Mouse (Mus musculus) bone marrow, adult 2 months (tissue): ENCODE measurements around the gene Ddx28. TPM values are rescaled to one million over a fixed set of nuclear protein-coding genes. Genes with fewer than 3 reads are reported as not detected.

ENCODE experiments used
- H3K27ac ChIP-seq: fragments of 200-500 bp; 2 replicates; pipeline ENCODE4 v1.5.1; 2012; ENCODE audit warnings: low read depth, mild to moderate bottlenecking, control low read depth, inconsistent platforms, low read length; ENCODE audit not compliant: control insufficient read depth, poor library complexity, insufficient read depth
- H3K4me1 ChIP-seq: fragments of 200-500 bp; 2 replicates; pipeline ENCODE4 v1.6.1; 2011; ENCODE audit warnings: low read length; ENCODE audit not compliant: control insufficient read depth, insufficient read depth
- H3K4me3 ChIP-seq: fragments of 200-500 bp; replicated peaks from 2 replicates; pipeline ENCODE3; 2011; ENCODE audit warnings: mild to moderate bottlenecking, low read depth, low read length, control low read depth; ENCODE audit not compliant: control insufficient read depth
- CTCF ChIP-seq: fragments of 200-500 bp; IDR thresholded peaks from 2 replicates; pipeline ENCODE4 v1.5.1; 2011; ENCODE audit warnings: low read length, control low read depth; ENCODE audit not compliant: control insufficient read depth, insufficient read depth
- POLR2A ChIP-seq: fragments of 200-500 bp; IDR thresholded peaks from 2 replicates; pipeline ENCODE4 v1.6.1; 2011; ENCODE audit warnings: low read depth, mild to moderate bottlenecking, control low read depth, low read length, borderline replicate concordance; ENCODE audit not compliant: control insufficient read depth
- WGBS: fragments of 180-500 bp; shearing (Covaris S2); methylation state at CpG from one replicate; pipeline ENCODE4 v1.1.7; 2018; 5-methylcytosine and 5-hydroxymethylcytosine counted together
- polyA plus RNA-seq: library from polyadenylated mRNA; stranded (reverse); fragments of >200 nt; gene quantifications from 2 replicates; pipeline ENCODE4 v1.2.4, GENCODE M21; 2011; ENCODE audit warnings: low replicate concordance; ENCODE audit not compliant: missing spikeins, insufficient read depth, insufficient read length

Gene Ddx28
- polyA plus RNA-seq, result 4.0 and 6.0 TPM in 2 replicates

GRCm38 (mm10) chr8:106011643-106011986, at the start of gene Ddx28:
Gene Ddx28 (minus strand): TSS chr8:106011882.
- Histone ChIP-seq H3K27ac (peak within 1 kb of the TSS; percentile 61), H3K4me3 (peak within 1 kb of the TSS; percentile 87), H3K4me1 (peaks cover 2% of the 10 kb centered on the region; the same call in 1 of the 2 replicates)
- under 1% methylated on average over 6 of the region's 6 CpGs for WGBS
- no peak for TF ChIP-seq CTCF
- no peak for TF ChIP-seq POLR2A

GRCm38 (mm10) chr8:106060521-106060920, 48.8 kb upstream of the Ddx28 start:
- WGBS, result 1% methylated on average over 3 of the region's 3 CpGs
- Histone ChIP-seq H3K4me3 (peak overlapping the region; percentile 83), H3K4me1 (peaks cover 6% of the 10 kb centered on the region), H3K27ac (no peak overlapping the region)
- TF ChIP-seq CTCF, result no peak

GRCm38 (mm10) chr8:106059613-106060371, 48.1 kb upstream of the Ddx28 start:
- Histone ChIP-seq H3K4me1 (peaks cover 9% of the 10 kb centered on the region), H3K27ac (peak overlapping the region; percentile 97), H3K4me3 (peak overlapping the region; percentile 83)
- TF ChIP-seq POLR2A, result peak; percentile 46; the same call in 1 of the 2 replicates
- TF ChIP-seq CTCF, result no peak
- WGBS, result under 1% methylated on average over 82 of the region's 83 CpGs

GRCm38 (mm10) chr8:106058731-106059612, 47.3 kb upstream of the Ddx28 start, which contains the start of gene Nfatc3:
Gene Nfatc3 (plus strand): TSS chr8:106058840.
- under 1% methylated on average over 45 of the region's 52 CpGs for WGBS
- Histone ChIP-seq H3K4me1 (peaks cover 9% of the 10 kb centered on the region), H3K4me3 (peak within 1 kb of the TSS; percentile 84), H3K27ac (peak within 1 kb of the TSS; percentile 97)
- TF ChIP-seq CTCF (no peak), POLR2A (no peak; the same call in 1 of the 2 replicates)

- TF ChIP-seq CTCF, result no peak
- no peak for TF ChIP-seq POLR2A
- 49% methylated on average over 4 of the region's 4 CpGs for WGBS
- Histone ChIP-seq H3K27ac (peak overlapping the region; percentile 32; the same call in 1 of the 2 replicates), H3K4me3 (no peak overlapping the region), H3K4me1 (peaks cover 7% of the 10 kb centered on the region)
Measured at GRCm38 (mm10) chr8:106056455-106056982, 44.8 kb upstream of the Ddx28 start.

- WGBS, result 30% methylated on average over 3 of the region's 3 CpGs
- TF ChIP-seq CTCF (no peak), POLR2A (no peak)
- Histone ChIP-seq H3K4me3 (no peak overlapping the region), H3K27ac (peak overlapping the region; percentile 81), H3K4me1 (peaks cover 7% of the 10 kb centered on the region)
Measured at GRCm38 (mm10) chr8:106055038-106055437, 43.4 kb upstream of the Ddx28 start.

GRCm38 (mm10) chr8:106054190-106054811, 42.6 kb upstream of the Ddx28 start:
- Histone ChIP-seq H3K4me1 (peaks cover 7% of the 10 kb centered on the region), H3K27ac (peak overlapping the region; percentile 81), H3K4me3 (no peak overlapping the region)
- TF ChIP-seq CTCF (no peak), POLR2A (no peak)
- 15% methylated on average over 6 of the region's 6 CpGs for WGBS
